Mouse (Mus musculus): Measurements from ENCODE around the gene Arhgef25.
"Not testable (repeated sequence)": the region's sequence is repeated elsewhere in the genome, so short reads cannot be mapped to it uniquely, and the experiment has no call there.

Gene Arhgef25

DNA sequence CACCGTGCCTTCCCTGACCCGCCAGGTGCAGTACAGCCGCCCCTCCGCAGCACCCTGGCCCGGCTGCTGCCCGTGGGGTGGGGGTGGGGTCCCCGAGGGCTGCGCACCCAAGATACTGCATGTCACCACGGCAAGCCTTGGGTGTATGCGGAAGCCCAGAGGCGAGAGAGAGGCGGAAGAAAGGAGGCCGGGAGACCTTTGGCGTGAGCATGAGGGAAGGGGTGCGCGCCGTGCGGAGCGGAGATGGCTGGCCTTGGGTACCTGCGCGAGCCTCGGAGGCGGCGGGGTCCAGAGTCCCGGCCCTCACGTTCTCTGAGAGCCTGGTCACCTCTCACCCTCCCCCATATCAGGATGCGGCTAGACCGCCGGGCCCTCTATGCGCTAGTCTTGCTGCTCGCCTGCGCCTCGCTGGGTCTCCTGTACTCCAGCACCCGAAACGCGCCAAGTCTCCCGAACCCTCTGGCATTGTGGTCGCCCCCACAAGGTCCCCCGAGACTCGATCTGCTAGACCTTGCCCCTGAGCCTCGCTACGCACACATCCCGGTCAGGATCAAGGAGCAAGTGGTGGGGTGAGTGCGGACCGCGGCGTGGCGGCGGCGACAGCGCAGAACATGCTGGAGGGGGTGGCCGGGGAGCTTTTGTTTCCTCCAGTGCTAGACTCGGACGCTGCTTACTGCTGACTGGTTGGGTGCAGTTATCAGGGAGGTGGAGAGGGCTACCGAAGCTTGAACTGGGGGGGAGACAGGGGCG, 24.1 kb downstream of the Arhgef25 start:
- no peaks in the 10 kb centered on the region for H3K36me3 ChIP-seq (ENCODE audit: insufficient read depth, low read length)
- H3K9me3 ChIP-seq (ENCODE audit: low read length), result no peaks in the 10 kb centered on the region
- TF ChIP-seq NANOG (IDR thresholded peaks at IDR 0.05; ENCODE audit: borderline replicate concordance, low read length) (no peak), POU5F1 (IDR thresholded peaks at IDR 0.05; ENCODE audit: borderline replicate concordance, low read length) (no peak), CTCF (conservative IDR thresholded peaks at IDR 0.05; ENCODE audit: low read length) (no peak)
- H3K4me1 ChIP-seq (replicated peaks; ENCODE audit: low read depth, low read length), result peaks cover 57% of the 10 kb centered on the region
- H3K4me3 ChIP-seq (replicated peaks; ENCODE audit: low read length), result peak overlapping the region; percentile 86
- peaks cover 70% of the 10 kb centered on the region for H3K27me3 ChIP-seq (ENCODE audit: insufficient read depth, low read length)

DNA sequence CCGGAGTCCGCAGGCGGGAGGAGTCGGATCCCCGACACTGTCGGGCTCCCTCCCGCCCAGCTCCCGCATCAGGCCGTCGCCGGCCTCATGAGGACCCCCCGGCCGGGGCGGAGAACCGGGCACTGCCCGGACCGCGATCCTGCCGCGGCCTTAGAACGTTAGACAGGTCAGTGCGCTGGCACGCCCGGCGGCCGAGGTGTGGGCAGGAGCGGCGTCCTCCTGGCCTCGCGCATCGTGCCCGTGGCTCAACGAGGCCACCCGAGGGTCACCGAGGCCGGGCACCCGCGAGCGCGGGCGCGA, 24.6 kb downstream of the Arhgef25 start:
- no peak for TF ChIP-seq POU5F1 (IDR thresholded peaks at IDR 0.05; ENCODE audit: borderline replicate concordance, low read length)
- no peak for TF ChIP-seq NANOG (IDR thresholded peaks at IDR 0.05; ENCODE audit: borderline replicate concordance, low read length)
- no peak for TF ChIP-seq CTCF (conservative IDR thresholded peaks at IDR 0.05; ENCODE audit: low read length)
- peaks cover 54% of the 10 kb centered on the region for H3K4me1 ChIP-seq (replicated peaks; ENCODE audit: low read depth, low read length)
- peak overlapping the region; percentile 86 for H3K4me3 ChIP-seq (replicated peaks; ENCODE audit: low read length)
- no peaks in the 10 kb centered on the region for H3K36me3 ChIP-seq (ENCODE audit: insufficient read depth, low read length)
- H3K9me3 ChIP-seq (ENCODE audit: low read length), result no peaks in the 10 kb centered on the region
- peaks cover 67% of the 10 kb centered on the region for H3K27me3 ChIP-seq (ENCODE audit: insufficient read depth, low read length)

- peaks cover 49% of the 10 kb centered on the region for H3K4me1 ChIP-seq (replicated peaks; ENCODE audit: low read depth, low read length)
- H3K36me3 ChIP-seq (ENCODE audit: insufficient read depth, low read length), result no peaks in the 10 kb centered on the region
- peak; percentile 70 for TF ChIP-seq CTCF (conservative IDR thresholded peaks at IDR 0.05; ENCODE audit: low read length)
- TF ChIP-seq POU5F1 (IDR thresholded peaks at IDR 0.05; ENCODE audit: borderline replicate concordance, low read length), result no peak
- H3K4me3 ChIP-seq (replicated peaks; ENCODE audit: low read length), result peak within 1 kb of the TSS; percentile 86
- H3K27me3 ChIP-seq (ENCODE audit: insufficient read depth, low read length), result peaks cover 63% of the 10 kb centered on the region
- no peaks in the 10 kb centered on the region for H3K9me3 ChIP-seq (ENCODE audit: low read length)
These were observed 25.1 kb downstream of the Arhgef25 start, which contains the start of gene B4galnt1 for GRCm38 (mm10) chr10:127164631-127165353. Gene B4galnt1, plus strand, starts transcription at chr10:127165225.

- no peak for TF ChIP-seq NANOG (IDR thresholded peaks at IDR 0.05; ENCODE audit: borderline replicate concordance, low read length)
- peaks cover 43% of the 10 kb centered on the region for H3K4me1 ChIP-seq (replicated peaks; ENCODE audit: low read depth, low read length)
- peaks cover 58% of the 10 kb centered on the region for H3K27me3 ChIP-seq (ENCODE audit: insufficient read depth, low read length)
- H3K36me3 ChIP-seq (ENCODE audit: insufficient read depth, low read length), result no peaks in the 10 kb centered on the region
- H3K4me3 ChIP-seq (replicated peaks; ENCODE audit: low read length), result no peak overlapping the region
- no peaks in the 10 kb centered on the region for H3K9me3 ChIP-seq (ENCODE audit: low read length)
These were observed 25.7 kb downstream of the Arhgef25 start for GRCm38 (mm10) chr10:127164190-127164589.

DNA sequence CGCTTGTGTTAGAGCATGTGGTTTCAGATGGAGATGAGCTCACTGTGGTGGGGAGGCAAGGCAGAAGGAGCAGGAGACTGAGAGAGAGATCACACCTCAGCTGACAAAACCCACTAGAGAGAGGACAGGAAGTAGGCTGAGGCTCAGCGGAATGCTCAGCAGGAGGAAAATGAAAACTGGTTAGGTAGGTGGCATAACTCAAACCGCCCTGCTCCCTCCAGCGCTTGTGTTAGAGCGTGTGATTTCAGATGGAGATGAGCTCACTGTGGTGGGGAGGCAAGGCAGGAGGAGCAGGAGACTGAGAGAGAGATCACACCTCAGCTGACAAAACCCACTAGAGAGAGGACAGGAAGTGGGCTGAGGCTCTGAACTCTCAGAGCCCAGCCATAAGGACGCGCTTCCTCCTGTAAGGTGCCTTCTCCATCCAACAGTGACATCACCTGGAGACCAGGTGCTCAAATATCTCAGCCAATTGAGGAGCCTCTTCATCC, 27.1 kb downstream of the Arhgef25 start:
- H3K4me3 ChIP-seq (replicated peaks; ENCODE audit: low read length); H3K9me3 ChIP-seq (ENCODE audit: low read length); H3K36me3 ChIP-seq (ENCODE audit: insufficient read depth, low read length): not testable (repeated sequence)
- Histone ChIP-seq H3K4me1 (replicated peaks; ENCODE audit: low read depth, low read length) (peaks cover 37% of the 10 kb centered on the region), H3K27me3 (ENCODE audit: insufficient read depth, low read length) (peaks cover 45% of the 10 kb centered on the region)

- Histone ChIP-seq H3K36me3 (ENCODE audit: insufficient read depth, low read length) (no peaks in the 10 kb centered on the region), H3K4me1 (replicated peaks; ENCODE audit: low read depth, low read length) (peaks cover 17% of the 10 kb centered on the region), H3K9me3 (ENCODE audit: low read length) (no peaks in the 10 kb centered on the region), H3K27me3 (ENCODE audit: insufficient read depth, low read length) (peaks cover 24% of the 10 kb centered on the region), H3K4me3 (replicated peaks; ENCODE audit: low read length) (no peak overlapping the region)
- TF ChIP-seq POU5F1 (IDR thresholded peaks at IDR 0.05; ENCODE audit: borderline replicate concordance, low read length), result no peak
- no peak for TF ChIP-seq NANOG (IDR thresholded peaks at IDR 0.05; ENCODE audit: borderline replicate concordance, low read length)
- TF ChIP-seq CTCF (conservative IDR thresholded peaks at IDR 0.05; ENCODE audit: low read length), result no peak
These were observed 29.2 kb downstream of the Arhgef25 start for GRCm38 (mm10) chr10:127160728-127161127.

GRCm38 (mm10) chr10:127160081-127160480, 29.8 kb downstream of the Arhgef25 start:
- Histone ChIP-seq H3K27me3 (ENCODE audit: insufficient read depth, low read length) (peaks cover 18% of the 10 kb centered on the region), H3K36me3 (ENCODE audit: insufficient read depth, low read length) (no peaks in the 10 kb centered on the region), H3K4me3 (replicated peaks; ENCODE audit: low read length) (no peak overlapping the region), H3K4me1 (replicated peaks; ENCODE audit: low read depth, low read length) (peaks cover 17% of the 10 kb centered on the region), H3K9me3 (ENCODE audit: low read length) (no peaks in the 10 kb centered on the region)
- TF ChIP-seq NANOG (IDR thresholded peaks at IDR 0.05; ENCODE audit: borderline replicate concordance, low read length), result no peak
- TF ChIP-seq POU5F1 (IDR thresholded peaks at IDR 0.05; ENCODE audit: borderline replicate concordance, low read length), result no peak
- no peak for TF ChIP-seq CTCF (conservative IDR thresholded peaks at IDR 0.05; ENCODE audit: low read length)

DNA sequence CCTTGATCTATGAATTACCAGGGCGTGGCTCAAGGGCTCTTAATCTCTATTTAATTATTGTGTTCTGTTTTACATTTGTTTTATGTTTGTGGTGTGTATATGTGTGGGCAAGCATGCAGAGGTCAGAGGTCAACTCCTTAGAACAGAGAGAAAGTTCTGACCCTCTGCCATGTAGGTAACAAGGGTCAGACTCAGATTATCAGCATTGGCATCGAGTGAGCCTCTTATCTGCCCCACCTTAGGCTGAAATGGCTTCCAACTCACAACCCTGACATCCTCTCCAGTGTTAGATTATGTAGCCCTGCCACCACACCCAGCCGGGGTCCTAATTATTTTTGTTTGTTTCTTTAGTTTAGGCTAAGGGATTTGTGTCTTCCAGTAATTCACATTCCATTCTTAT, 31.4 kb downstream of the Arhgef25 start:
- peaks cover 11% of the 10 kb centered on the region for H3K4me1 ChIP-seq (replicated peaks; ENCODE audit: low read depth, low read length)

More for the DNA sequence above, 31.4 kb downstream of the Arhgef25 start:
- Histone ChIP-seq H3K27me3 (ENCODE audit: insufficient read depth, low read length) (peaks cover 7% of the 10 kb centered on the region), H3K9me3 (ENCODE audit: low read length) (no peaks in the 10 kb centered on the region), H3K36me3 (ENCODE audit: insufficient read depth, low read length) (no peaks in the 10 kb centered on the region), H3K4me3 (replicated peaks; ENCODE audit: low read length) (no peak overlapping the region)
- no peak for TF ChIP-seq NANOG (IDR thresholded peaks at IDR 0.05; ENCODE audit: borderline replicate concordance, low read length)
- TF ChIP-seq POU5F1 (IDR thresholded peaks at IDR 0.05; ENCODE audit: borderline replicate concordance, low read length), result no peak
- no peak for TF ChIP-seq CTCF (conservative IDR thresholded peaks at IDR 0.05; ENCODE audit: low read length)

Measured in E14TG2a.4 (cell line).